Mouse (Mus musculus) CH12.LX (cell line): ENCODE results near the gene B3galt5.

ENCODE experiments used
- BHLHE40 ChIP-seq: IDR thresholded peaks from 2 replicates; pipeline ENCODE4 v1.6.1; 2011; ENCODE audit warnings: mild to moderate bottlenecking, low read depth, low read length, improper control_type of control experiment
- CTCF ChIP-seq, 2 experiments: IDR thresholded peaks in 1 of 2; conservative IDR thresholded peaks in 1 of 2; 2 replicates each; pipeline ENCODE4 v1.5.1; 2011 to 2012; ENCODE audit warnings: low read depth in 2 of 2, low read length in 2 of 2, improper control_type of control experiment in 1 of 2, inconsistent platforms in 1 of 2, mild to moderate bottlenecking in 1 of 2, moderate library complexity in 1 of 2
- EP300 ChIP-seq: IDR thresholded peaks from 2 replicates; pipeline ENCODE4 v1.6.1; 2011; ENCODE audit warnings: low read length, improper control_type of control experiment
- HCFC1 ChIP-seq: IDR thresholded peaks from 2 replicates; pipeline ENCODE4 v1.6.1; 2012; ENCODE audit warnings: low read depth, mild to moderate bottlenecking, inconsistent platforms, low read length, improper control_type of control experiment
- JUND ChIP-seq: conservative IDR thresholded peaks from 2 replicates; pipeline ENCODE4 v1.6.1; 2011; ENCODE audit warnings: low read depth, low read length, improper control_type of control experiment
- MXI1 ChIP-seq: IDR thresholded peaks from 2 replicates; pipeline ENCODE4 v1.6.1; 2011; ENCODE audit warnings: mild to moderate bottlenecking, low read depth, low read length, improper control_type of control experiment
- RAD21 ChIP-seq: IDR thresholded peaks from 2 replicates; pipeline ENCODE4 v1.6.1; 2011; ENCODE audit warnings: low read depth, mild to moderate bottlenecking, low read length, improper control_type of control experiment, moderate library complexity
- TCF12 ChIP-seq: IDR thresholded peaks from 2 replicates; pipeline ENCODE4 v1.6.1; 2014; ENCODE audit warnings: low read depth, mild to moderate bottlenecking, inconsistent platforms, low read length, improper control_type of control experiment
- ZKSCAN1 ChIP-seq: IDR thresholded peaks from 2 replicates; pipeline ENCODE4 v1.6.1; 2012; ENCODE audit warnings: low read depth, inconsistent platforms, low read length, improper control_type of control experiment, borderline replicate concordance

DNA sequence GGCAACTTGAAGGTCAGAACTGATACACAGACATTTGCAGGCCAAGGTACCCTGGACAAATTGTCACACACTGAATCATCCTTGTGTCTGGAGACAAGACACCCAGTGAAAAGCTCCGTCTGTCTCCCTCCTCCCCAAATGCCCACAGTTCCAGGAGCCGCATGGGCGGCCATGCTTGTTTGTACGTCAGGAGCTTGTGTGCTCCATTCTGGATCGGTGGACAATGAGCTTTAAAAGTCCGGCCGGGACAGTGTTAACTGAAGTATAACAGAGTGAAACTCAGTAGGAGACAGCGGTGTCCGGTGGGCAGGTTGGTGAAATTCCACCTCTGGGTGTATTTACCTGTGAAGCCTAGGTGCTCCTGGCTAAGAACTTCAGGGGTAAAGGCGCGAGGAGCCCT is 129.3 kb downstream of the B3galt5 start:
- TF ChIP-seq RAD21 (no peak), TCF12 (no peak), JUND (no peak), HCFC1 (no peak), BHLHE40 (no peak), ZKSCAN1 (no peak), EP300 (no peak), MXI1 (no peak), CTCF (conservative IDR thresholded peaks at IDR 0.05 in 1 of 2, IDR thresholded peaks at IDR 0.05 in 1 of 2; ENCODE audit: low read depth in 2 of 2, low read length in 2 of 2) (no peak)
